In genomic region chr9:21932445-21933137, GRCm38 (mm10) we compare ENCODE assay signal across 22 mouse cellular contexts. TPM values are rescaled to one million over a fixed set of nuclear protein-coding genes. Genes with fewer than 3 reads are reported as not detected.
DNase-seq lines count a peak whose midpoint lies in the region; ATAC-seq and TF ChIP-seq lines count a peak whose summit lies in the region.
"Had no signal": no experiment of that assay in that cellular context is flagged by ENCODE, and none has a peak within 500 bp of the region (broad histone marks: within the 10 kb centered on the region; RNA-seq: fewer than 3 reads in every experiment).

No protein-coding gene starts in this region.

- TF ChIP-seq CTCF in liver, postnatal 0 days (IDR thresholded peaks at IDR 0.05; ENCODE audit: low read depth), result no peak
- TF ChIP-seq CTCF in testis, adult 2 months (IDR thresholded peaks at IDR 0.05; ENCODE audit: control insufficient read depth, insufficient read depth, insufficient replicate concordance, low read depth, low read length), result no peak

- H3K27ac ChIP-seq in liver, embryonic 11.5 days (ENCODE audit: low read depth, low read length), result no peak overlapping the region
- no peak overlapping the region for H3K27ac ChIP-seq in liver, postnatal 0 days (ENCODE audit: low read depth)
- no peak overlapping the region for H3K27ac ChIP-seq in testis, adult 2 months (ENCODE audit: control insufficient read depth, insufficient read depth, low read depth, low read length)
- H3K27ac ChIP-seq: embryonic facial prominence, embryonic 10.5 days; forebrain, embryonic 13.5 days; gastrocnemius, adult 2 months; heart, embryonic 10.5 days; hindbrain, embryonic 12.5 days had no signal

- H3K36me3 ChIP-seq in liver, embryonic 11.5 days (ENCODE audit: control insufficient read depth, insufficient read depth, low read length), result no peaks in the 10 kb centered on the region
- H3K36me3 ChIP-seq in liver, postnatal 0 days (replicated peaks; ENCODE audit: insufficient read depth, low read length), result no peaks in the 10 kb centered on the region
- no peaks in the 10 kb centered on the region for H3K36me3 ChIP-seq in testis, adult 2 months (ENCODE audit: control insufficient read depth, insufficient read depth, low read length)
- H3K36me3 ChIP-seq: embryonic facial prominence, embryonic 10.5 days; heart, embryonic 10.5 days; hindbrain, embryonic 12.5 days had no signal

- no peak overlapping the region for H3K4me3 ChIP-seq in liver, embryonic 11.5 days (ENCODE audit: low read depth, low read length)
- H3K4me3 ChIP-seq in liver, postnatal 0 days (ENCODE audit: low read depth, low read length), result no peak overlapping the region
- peak overlapping the region; percentile 9; the same call in 1 of the 2 replicates for H3K4me3 ChIP-seq in testis, adult 2 months (ENCODE audit: control insufficient read depth, low read depth, low read length)
- H3K4me3 ChIP-seq: embryonic facial prominence, embryonic 10.5 days; forebrain, embryonic 13.5 days; gastrocnemius, adult 2 months; heart, embryonic 10.5 days; hindbrain, embryonic 12.5 days had no signal

- peak; percentile 36 for DNase-seq in cerebellum, adult 11-12 months
- DNase-seq in cerebellum, postnatal 4 days (ENCODE audit: low spot score in 2 of 2), result no peak
- no peak for DNase-seq in liver, embryonic 11.5 days (ENCODE audit: low spot score)
- no peak for DNase-seq in liver, postnatal 0 days
- DNase-seq in testis, postnatal 10 days (ENCODE audit: low spot score), result no peak
- DNase-seq: adrenal gland, postnatal 10 days; B cell, adult 2 months; cerebellum, adult 11 months; cerebellum, postnatal 25 days; forebrain, postnatal 0 days; gastrocnemius, adult 2 months; gastrocnemius, postnatal 25 days; heart, postnatal 10 days; heart, postnatal 4 days had no signal

- ATAC-seq in liver, embryonic 11.5 days (replicated peaks; ENCODE audit: low FRiP score), result no peak
- no peak for ATAC-seq in liver, postnatal 0 days
- no peak for ATAC-seq in frontal cortex, adult (ENCODE audit: low TSS enrichment)
- ATAC-seq: CD4-positive, CD25-positive, alpha-beta regulatory T cell, adult 4 months; forebrain, embryonic 13.5 days; forebrain, postnatal 0 days; hindbrain, embryonic 16.5 days had no signal

- no peak for TF ChIP-seq POLR2A in testis, adult 2 months (IDR thresholded peaks at IDR 0.05; ENCODE audit: control insufficient read depth, low read depth, low read length)

- 56% methylated on average over 12 of the region's 12 CpGs for WGBS in liver, embryonic 11.5 days
- WGBS in liver, postnatal 0 days (ENCODE audit: insufficient replicate concordance), result 60% methylated on average over 12 of the region's 12 CpGs

- no peaks in the 10 kb centered on the region for H3K27me3 ChIP-seq in liver, embryonic 11.5 days (replicated peaks; ENCODE audit: control insufficient read depth, insufficient read depth, low read length)
- no peaks in the 10 kb centered on the region for H3K27me3 ChIP-seq in liver, postnatal 0 days (ENCODE audit: insufficient read depth, low read length)
- no peaks in the 10 kb centered on the region for H3K27me3 ChIP-seq in testis, adult 2 months (ENCODE audit: control insufficient read depth, insufficient read depth, low read length)
- H3K27me3 ChIP-seq: forebrain, embryonic 13.5 days had no signal

- H3K9me3 ChIP-seq in liver, embryonic 11.5 days (ENCODE audit: control insufficient read depth, low read length), result no peaks in the 10 kb centered on the region
- no peaks in the 10 kb centered on the region for H3K9me3 ChIP-seq in liver, postnatal 0 days (ENCODE audit: low read length)
- H3K9me3 ChIP-seq: embryonic facial prominence, embryonic 10.5 days; forebrain, embryonic 13.5 days; heart, embryonic 10.5 days; hindbrain, embryonic 12.5 days had no signal

- no peak for TF ChIP-seq EP300 in liver, postnatal 0 days (IDR thresholded peaks at IDR 0.05; ENCODE audit: low read depth)

- H3K4me1 ChIP-seq in liver, embryonic 11.5 days (replicated peaks; ENCODE audit: control insufficient read depth, insufficient read depth, low read length), result peaks cover 27% of the 10 kb centered on the region
- H3K4me1 ChIP-seq in liver, postnatal 0 days (ENCODE audit: insufficient read depth), result peaks cover 10% of the 10 kb centered on the region; the same call in 1 of the 2 replicates
- peaks cover 19% of the 10 kb centered on the region for H3K4me1 ChIP-seq in testis, adult 2 months (ENCODE audit: control insufficient read depth, insufficient read depth, low read length)

- no peak overlapping the region for H3K9ac ChIP-seq in liver, embryonic 11.5 days (ENCODE audit: low read depth, low read length)
- no peak overlapping the region for H3K9ac ChIP-seq in liver, postnatal 0 days (replicated peaks)
- H3K9ac ChIP-seq: forebrain, embryonic 13.5 days; forebrain, postnatal 0 days; hindbrain, embryonic 12.5 days had no signal

- peak overlapping the region; percentile 20; the same call in 1 of the 2 replicates for H3K4me2 ChIP-seq in liver, embryonic 11.5 days
- H3K4me2 ChIP-seq in liver, postnatal 0 days (ENCODE audit: low read depth, low read length), result no peak overlapping the region
- H3K4me2 ChIP-seq: forebrain, embryonic 13.5 days; hindbrain, embryonic 12.5 days had no signal

RNA-seq across cellular contexts. Expression of gene Plppr2, which starts 4.2 kb away (rescaled TPM):
- 6.1 and 7.2 TPM in 2 replicates for polyA plus RNA-seq in liver, embryonic 11.5 days (2014; fragmentation: Nextera tagmentation; extraction: Ambion mirVana)
- 0.70 and 1.0 TPM in 2 replicates for polyA plus RNA-seq in liver, postnatal 0 days (2015; fragmentation: Nextera tagmentation; extraction: Ambion mirVana)
- 33.3 and 39.3 TPM in 2 replicates for polyA plus RNA-seq in testis, adult 2 months (2012; rRNA removed)

RNA-seq across cellular contexts. Expression of gene Tmem205, which starts 5.2 kb away (rescaled TPM):
- polyA plus RNA-seq in liver, embryonic 11.5 days (2014; fragmentation: Nextera tagmentation; extraction: Ambion mirVana), result 45.0 and 51.0 TPM in 2 replicates
- 222 and 246 TPM in 2 replicates for polyA plus RNA-seq in liver, postnatal 0 days (2015; fragmentation: Nextera tagmentation; extraction: Ambion mirVana)
- polyA plus RNA-seq in testis, adult 2 months (2012; rRNA removed), result 296 and 312 TPM in 2 replicates

RNA-seq across cellular contexts. Expression of gene Ccdc159, which starts 5.3 kb away (rescaled TPM):
- polyA plus RNA-seq in liver, embryonic 11.5 days (2014; fragmentation: Nextera tagmentation; extraction: Ambion mirVana), result 2.2 and 2.9 TPM in 2 replicates
- 0.81 and 1.1 TPM in 2 replicates for polyA plus RNA-seq in liver, postnatal 0 days (2015; fragmentation: Nextera tagmentation; extraction: Ambion mirVana)
- polyA plus RNA-seq in testis, adult 2 months (2012; rRNA removed), result 72.0 and 74.9 TPM in 2 replicates

RNA-seq across cellular contexts. Expression of gene Rab3d, which starts 14.6 kb away (rescaled TPM):
- polyA plus RNA-seq in liver, embryonic 11.5 days (2014; fragmentation: Nextera tagmentation; extraction: Ambion mirVana), result 5.7 and 7.3 TPM in 2 replicates
- 9.3 and 9.9 TPM in 2 replicates for polyA plus RNA-seq in liver, postnatal 0 days (2015; fragmentation: Nextera tagmentation; extraction: Ambion mirVana)
- 21.2 and 22.7 TPM in 2 replicates for polyA plus RNA-seq in testis, adult 2 months (2012; rRNA removed)

RNA-seq across cellular contexts. Expression of gene Swsap1, which starts 23.0 kb away (rescaled TPM):
- 9.8 and 11.9 TPM in 2 replicates for polyA plus RNA-seq in liver, embryonic 11.5 days (2014; fragmentation: Nextera tagmentation; extraction: Ambion mirVana)
- 2.3 and 2.6 TPM in 2 replicates for polyA plus RNA-seq in liver, postnatal 0 days (2015; fragmentation: Nextera tagmentation; extraction: Ambion mirVana)
- 4.7 and 5.1 TPM in 2 replicates for polyA plus RNA-seq in testis, adult 2 months (2012; rRNA removed)

Comparison
In these comparisons a context has a peak if more than half of its experiments do, and no peak if none do; other contexts are left out.
1. RNA of gene Ccdc159, which starts 5.3 kb away (polyA plus RNA-seq): 72.0 to 74.9 TPM in testis, adult 2 months; 2.2 to 2.9 TPM in liver, embryonic 11.5 days and 0.81 to 1.1 TPM in liver, postnatal 0 days; every median in the first group is over 10 times any median in the second.